Mouse (Mus musculus) embryonic fibroblast, embryonic 13.5 days (primary cell): ENCODE measurements at regions not wholly inside any gene's neighbourhood (a gene's known extent, or its start where the extent isn't known, plus 50 kb on each side); places are given as distances from the start of the nearest gene placed in this dataset.

Experiments
- CTCF ChIP-seq: IDR thresholded peaks from 2 replicates; pipeline ENCODE4 v1.5.1; 2011; ENCODE audit warnings: mild to moderate bottlenecking, control low read depth, low read length, moderate library complexity, borderline replicate concordance; ENCODE audit not compliant: insufficient read depth
- POLR2A ChIP-seq: IDR thresholded peaks from 2 replicates; pipeline ENCODE4 v1.6.1; 2011; ENCODE audit warnings: low read depth, mild to moderate bottlenecking, control low read depth, low read length, moderate library complexity

DNA sequence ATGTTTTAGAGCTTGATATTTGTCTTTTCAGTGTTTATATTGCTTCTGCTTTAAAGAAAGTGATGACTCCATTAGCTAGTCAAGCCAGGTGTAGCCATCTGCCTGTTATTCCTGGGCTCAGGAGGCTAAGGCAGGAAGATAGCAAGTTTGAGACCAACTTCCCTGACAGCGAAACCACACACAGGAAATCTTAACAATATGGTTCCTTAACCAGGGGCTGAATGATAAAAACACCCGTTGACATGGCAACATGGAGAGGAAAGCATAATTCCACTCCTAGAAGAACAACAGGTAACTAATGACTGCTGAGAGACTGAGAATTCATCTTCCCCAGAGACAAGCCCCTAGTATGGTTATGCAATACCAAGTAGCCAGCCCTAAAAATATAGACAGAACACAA, 553.6 kb upstream of the Acvr2a start:
- TF ChIP-seq POLR2A, result no peak
- TF ChIP-seq CTCF, result no peak
